Mouse (Mus musculus): ENCODE measurements around the gene Cacna2d1. TPM values are rescaled to one million over a fixed set of nuclear protein-coding genes. Genes with fewer than 3 reads are reported as not detected.

Gene Cacna2d1
- polyA plus RNA-seq, 1 experiment from 2014 or later = 13.1 TPM

GRCm38 (mm10) chr5:15997190-15997589 is 62.7 kb downstream of the Cacna2d1 start:
- ATAC-seq (ENCODE audit: insufficient read depth, low FRiP score) = no peak
- H3K9ac ChIP-seq (ENCODE audit: low read length) = no peak overlapping the region
- no peaks in the 10 kb centered on the region for H3K36me3 ChIP-seq (ENCODE audit: control insufficient read depth, insufficient read depth, low read length)
- no peaks in the 10 kb centered on the region for H3K9me3 ChIP-seq (replicated peaks; ENCODE audit: control insufficient read depth, low read length)
- no peaks in the 10 kb centered on the region for H3K27me3 ChIP-seq (ENCODE audit: control insufficient read depth, insufficient read depth, low read length)
- no peak overlapping the region for H3K4me3 ChIP-seq (replicated peaks; ENCODE audit: low read length)
- no peaks in the 10 kb centered on the region for H3K4me1 ChIP-seq (ENCODE audit: control insufficient read depth, insufficient read depth, low read length)
- 82% methylated on average over 3 of the region's 3 CpGs for WGBS
- no peak overlapping the region for H3K27ac ChIP-seq (ENCODE audit: low read length)
- H3K4me2 ChIP-seq (ENCODE audit: low read depth, low read length) = no peak overlapping the region

GRCm38 (mm10) chr5:15997769-15998168 is 63.3 kb downstream of the Cacna2d1 start:
- whole genome bisulfite sequencing = 93% methylated on average over 1 of the region's 1 CpGs

GRCm38 (mm10) chr5:16000917-16001316 is 66.4 kb downstream of the Cacna2d1 start:
- no peak overlapping the region for H3K27ac ChIP-seq (ENCODE audit: low read length)
- no peaks in the 10 kb centered on the region for H3K36me3 ChIP-seq (ENCODE audit: control insufficient read depth, insufficient read depth, low read length)
- WGBS = 77% methylated on average over 2 of the region's 2 CpGs
- no peak for ATAC-seq (ENCODE audit: insufficient read depth, low FRiP score)
- H3K4me1 ChIP-seq (ENCODE audit: control insufficient read depth, insufficient read depth, low read length) = peaks cover 5% of the 10 kb centered on the region; the same call in 1 of the 2 replicates
- no peaks in the 10 kb centered on the region for H3K27me3 ChIP-seq (ENCODE audit: control insufficient read depth, insufficient read depth, low read length)
- H3K9me3 ChIP-seq (replicated peaks; ENCODE audit: control insufficient read depth, low read length) = no peaks in the 10 kb centered on the region
- no peak overlapping the region for H3K4me2 ChIP-seq (ENCODE audit: low read depth, low read length)
- H3K4me3 ChIP-seq (replicated peaks; ENCODE audit: low read length) = no peak overlapping the region
- no peak overlapping the region for H3K9ac ChIP-seq (ENCODE audit: low read length)

More at GRCm38 (mm10) chr5:15997769-15998168, 63.3 kb downstream of the Cacna2d1 start:
- no peaks in the 10 kb centered on the region for H3K9me3 ChIP-seq (replicated peaks; ENCODE audit: control insufficient read depth, low read length)
- no peak overlapping the region for H3K4me3 ChIP-seq (replicated peaks; ENCODE audit: low read length)
- no peak overlapping the region for H3K9ac ChIP-seq (ENCODE audit: low read length)
- H3K4me1 ChIP-seq (ENCODE audit: control insufficient read depth, insufficient read depth, low read length) = 0 out of 2 replicates have a peak, but pooled peaks cover 3% of the 10 kb centered on the region
- H3K36me3 ChIP-seq (ENCODE audit: control insufficient read depth, insufficient read depth, low read length) = no peaks in the 10 kb centered on the region
- H3K4me2 ChIP-seq (ENCODE audit: low read depth, low read length) = no peak overlapping the region
- H3K27me3 ChIP-seq (ENCODE audit: control insufficient read depth, insufficient read depth, low read length) = no peaks in the 10 kb centered on the region
- ATAC-seq (ENCODE audit: insufficient read depth, low FRiP score) = no peak
- H3K27ac ChIP-seq (ENCODE audit: low read length) = no peak overlapping the region

GRCm38 (mm10) chr5:16002431-16003063 is 68.1 kb downstream of the Cacna2d1 start:
- no peak overlapping the region for H3K4me3 ChIP-seq (replicated peaks; ENCODE audit: low read length)
- H3K36me3 ChIP-seq (ENCODE audit: control insufficient read depth, insufficient read depth, low read length) = no peaks in the 10 kb centered on the region
- ATAC-seq (ENCODE audit: insufficient read depth, low FRiP score) = no peak
- no peaks in the 10 kb centered on the region for H3K27me3 ChIP-seq (ENCODE audit: control insufficient read depth, insufficient read depth, low read length)
- H3K4me1 ChIP-seq (ENCODE audit: control insufficient read depth, insufficient read depth, low read length) = peaks cover 5% of the 10 kb centered on the region; the same call in 1 of the 2 replicates
- H3K4me2 ChIP-seq (ENCODE audit: low read depth, low read length) = no peak overlapping the region
- 13% methylated on average over 9 of the region's 9 CpGs for WGBS
- no peaks in the 10 kb centered on the region for H3K9me3 ChIP-seq (replicated peaks; ENCODE audit: control insufficient read depth, low read length)
- no peak overlapping the region for H3K27ac ChIP-seq (ENCODE audit: low read length)
- H3K9ac ChIP-seq (ENCODE audit: low read length) = no peak overlapping the region

GRCm38 (mm10) chr5:16004305-16004704 is 69.8 kb downstream of the Cacna2d1 start:
- Histone ChIP-seq H3K27me3 (ENCODE audit: control insufficient read depth, insufficient read depth, low read length) (no peaks in the 10 kb centered on the region), H3K4me2 (ENCODE audit: low read depth, low read length) (no peak overlapping the region), H3K36me3 (ENCODE audit: control insufficient read depth, insufficient read depth, low read length) (no peaks in the 10 kb centered on the region), H3K4me1 (ENCODE audit: control insufficient read depth, insufficient read depth, low read length) (peaks cover 5% of the 10 kb centered on the region; the same call in 1 of the 2 replicates), H3K9me3 (replicated peaks; ENCODE audit: control insufficient read depth, low read length) (no peaks in the 10 kb centered on the region), H3K4me3 (replicated peaks; ENCODE audit: low read length) (no peak overlapping the region), H3K27ac (ENCODE audit: low read length) (no peak overlapping the region), H3K9ac (ENCODE audit: low read length) (no peak overlapping the region)
- ATAC-seq (ENCODE audit: insufficient read depth, low FRiP score) = no peak
- WGBS = 56% methylated on average over 6 of the region's 6 CpGs

GRCm38 (mm10) chr5:16006964-16007363 is 72.5 kb downstream of the Cacna2d1 start:
- Histone ChIP-seq H3K9me3 (replicated peaks; ENCODE audit: control insufficient read depth, low read length) (no peaks in the 10 kb centered on the region), H3K9ac (ENCODE audit: low read length) (no peak overlapping the region), H3K4me1 (ENCODE audit: control insufficient read depth, insufficient read depth, low read length) (peaks cover 5% of the 10 kb centered on the region; the same call in 1 of the 2 replicates), H3K27me3 (ENCODE audit: control insufficient read depth, insufficient read depth, low read length) (no peaks in the 10 kb centered on the region), H3K4me2 (ENCODE audit: low read depth, low read length) (no peak overlapping the region), H3K36me3 (ENCODE audit: control insufficient read depth, insufficient read depth, low read length) (no peaks in the 10 kb centered on the region), H3K4me3 (replicated peaks; ENCODE audit: low read length) (no peak overlapping the region), H3K27ac (ENCODE audit: low read length) (no peak overlapping the region)
- 88% methylated on average over 6 of the region's 6 CpGs for WGBS
- ATAC-seq (ENCODE audit: insufficient read depth, low FRiP score) = no peak

GRCm38 (mm10) chr5:16013649-16014048 is 79.2 kb downstream of the Cacna2d1 start:
- no peak overlapping the region for H3K4me2 ChIP-seq (ENCODE audit: low read depth, low read length)
- no peaks in the 10 kb centered on the region for H3K27me3 ChIP-seq (ENCODE audit: control insufficient read depth, insufficient read depth, low read length)
- H3K36me3 ChIP-seq (ENCODE audit: control insufficient read depth, insufficient read depth, low read length) = no peaks in the 10 kb centered on the region
- ATAC-seq (ENCODE audit: insufficient read depth, low FRiP score) = no peak
- no peak overlapping the region for H3K9ac ChIP-seq (ENCODE audit: low read length)
- H3K9me3 ChIP-seq (replicated peaks; ENCODE audit: control insufficient read depth, low read length) = no peaks in the 10 kb centered on the region
- H3K4me1 ChIP-seq (ENCODE audit: control insufficient read depth, insufficient read depth, low read length) = no peaks in the 10 kb centered on the region
- H3K4me3 ChIP-seq (replicated peaks; ENCODE audit: low read length) = no peak overlapping the region
- H3K27ac ChIP-seq (ENCODE audit: low read length) = no peak overlapping the region
- whole genome bisulfite sequencing = 62% methylated on average over 2 of the region's 2 CpGs

GRCm38 (mm10) chr5:16014392-16014791 is 79.9 kb downstream of the Cacna2d1 start:
- Histone ChIP-seq H3K4me2 (ENCODE audit: low read depth, low read length) (no peak overlapping the region), H3K4me1 (ENCODE audit: control insufficient read depth, insufficient read depth, low read length) (no peaks in the 10 kb centered on the region), H3K36me3 (ENCODE audit: control insufficient read depth, insufficient read depth, low read length) (no peaks in the 10 kb centered on the region), H3K9me3 (replicated peaks; ENCODE audit: control insufficient read depth, low read length) (no peaks in the 10 kb centered on the region), H3K27ac (ENCODE audit: low read length) (no peak overlapping the region), H3K27me3 (ENCODE audit: control insufficient read depth, insufficient read depth, low read length) (no peaks in the 10 kb centered on the region), H3K4me3 (replicated peaks; ENCODE audit: low read length) (no peak overlapping the region), H3K9ac (ENCODE audit: low read length) (no peak overlapping the region)
- 74% methylated on average over 2 of the region's 2 CpGs for WGBS
- ATAC-seq (ENCODE audit: insufficient read depth, low FRiP score) = no peak

GRCm38 (mm10) chr5:16024626-16025417 is 90.3 kb downstream of the Cacna2d1 start:
- 77% methylated on average over 4 of the region's 4 CpGs for WGBS
- no peaks in the 10 kb centered on the region for H3K36me3 ChIP-seq (ENCODE audit: control insufficient read depth, insufficient read depth, low read length)
- H3K4me3 ChIP-seq (replicated peaks; ENCODE audit: low read length) = no peak overlapping the region
- no peak overlapping the region for H3K4me2 ChIP-seq (ENCODE audit: low read depth, low read length)
- H3K27ac ChIP-seq (ENCODE audit: low read length) = no peak overlapping the region
- ATAC-seq (ENCODE audit: insufficient read depth, low FRiP score) = no peak
- H3K9me3 ChIP-seq (replicated peaks; ENCODE audit: control insufficient read depth, low read length) = no peaks in the 10 kb centered on the region
- H3K4me1 ChIP-seq (ENCODE audit: control insufficient read depth, insufficient read depth, low read length) = no peaks in the 10 kb centered on the region
- H3K9ac ChIP-seq (ENCODE audit: low read length) = no peak overlapping the region
- no peaks in the 10 kb centered on the region for H3K27me3 ChIP-seq (ENCODE audit: control insufficient read depth, insufficient read depth, low read length)
